8 mouse cellular contexts compared by ENCODE assay signal in genomic region chr11:72570319-72570979, GRCm38 (mm10). TPM values are rescaled to one million over a fixed set of nuclear protein-coding genes. Genes with fewer than 3 reads are reported as not detected.
DNase-seq lines count a peak whose midpoint lies in the region; ATAC-seq and TF ChIP-seq lines count a peak whose summit lies in the region.

No protein-coding gene starts in this region.

- no peak for TF ChIP-seq POLR2A in olfactory bulb, adult 2 months (IDR thresholded peaks at IDR 0.05; ENCODE audit: insufficient read depth, low read depth, low read length)

- peak overlapping the region; percentile 22 for H3K4me3 ChIP-seq in lung, embryonic 15.5 days
- H3K4me3 ChIP-seq in olfactory bulb, adult 2 months (ENCODE audit: insufficient read depth, low read depth, low read length), result no peak overlapping the region

- H3K9ac ChIP-seq in lung, embryonic 15.5 days, result 0 out of 2 replicates have a peak overlapping the region, but pooled peaks have one; percentile 23

- no peak overlapping the region for H3K27ac ChIP-seq in lung, embryonic 15.5 days
- no peak overlapping the region for H3K27ac ChIP-seq in olfactory bulb, adult 2 months (ENCODE audit: insufficient read depth, low read depth, low read length)

- H3K4me1 ChIP-seq in lung, embryonic 15.5 days, result peaks cover 2% of the 10 kb centered on the region; the same call in 1 of the 2 replicates
- peaks cover 7% of the 10 kb centered on the region for H3K4me1 ChIP-seq in olfactory bulb, adult 2 months (ENCODE audit: control insufficient read depth, insufficient read depth, low read length)

- TF ChIP-seq CTCF in olfactory bulb, adult 2 months (IDR thresholded peaks at IDR 0.05; ENCODE audit: insufficient read depth, low read depth, low read length), result peak; percentile 38

- DNase-seq in MN1 (ENCODE audit: low spot score), result peak; percentile 91
- DNase-seq in cerebellum, adult 8-10 months, result peak; percentile 85
- peak; percentile 90 for DNase-seq in forelimb bud, embryonic 11.5 days (ENCODE audit: low read depth, low spot score)
- peak; percentile 52 to 87 for DNase-seq in layer of hippocampus, adult 8-10 months (ENCODE audit: low spot score in 2 of 2)
- DNase-seq in thymus, adult 18-20 months, result peak; percentile 44 to 71

- H3K36me3 ChIP-seq in lung, embryonic 15.5 days, result no peaks in the 10 kb centered on the region

- no peaks in the 10 kb centered on the region for H3K27me3 ChIP-seq in lung, embryonic 15.5 days

- peak; percentile 87 to 92 for ATAC-seq in hematopoietic stem cell, adult 5-6 weeks (replicated peaks in 1 of 2; ENCODE audit: insufficient read depth in 1 of 2, low FRiP score in 2 of 2, low TSS enrichment in 1 of 2, low read depth in 1 of 2, poor library complexity in 2 of 2, severe bottlenecking in 2 of 2)
- ATAC-seq in lung, embryonic 15.5 days (ENCODE audit: borderline replicate concordance, extremely low read depth, low FRiP score, low TSS enrichment), result no peak

- WGBS in lung, embryonic 15.5 days, result 2% methylated on average over 18 of the region's 18 CpGs
- 5% methylated on average over 18 of the region's 18 CpGs for WGBS in olfactory bulb, adult 2 months

- H3K9me3 ChIP-seq in lung, embryonic 15.5 days, result no peaks in the 10 kb centered on the region

- peak overlapping the region; percentile 49 for H3K4me2 ChIP-seq in lung, embryonic 15.5 days

RNA-seq across cellular contexts. Expression of gene Spns3, which starts 20.1 kb away (rescaled TPM):
- total RNA-seq in hematopoietic stem cell, adult 5-6 weeks (2017), result 15.2 and 23.5 TPM in 2 replicates
- total RNA-seq in layer of hippocampus, adult 8-10 months (2022), result under 1 TPM; 0.33 to 0.58 (median 0.48) TPM
- polyA plus RNA-seq in lung, embryonic 15.5 days (2015; fragmentation: Nextera tagmentation; extraction: Ambion mirVana), result 0.18 and 0.22 TPM in 2 replicates
- not detected in 2 replicates for polyA plus RNA-seq in olfactory bulb, adult 2 months (2012; ENCODE audit: insufficient read depth, insufficient read length, low replicate concordance, missing spikeins)

RNA-seq across cellular contexts. Expression of gene Ube2g1, which starts 36.6 kb away (rescaled TPM):
- 44.2 and 45.9 TPM in 2 replicates for total RNA-seq in hematopoietic stem cell, adult 5-6 weeks (2017)
- total RNA-seq in layer of hippocampus, adult 8-10 months (2022), result 10 to 100 TPM; 36.8 to 44.5 (median 40.5) TPM
- 67.9 and 69.2 TPM in 2 replicates for polyA plus RNA-seq in lung, embryonic 15.5 days (2015; fragmentation: Nextera tagmentation; extraction: Ambion mirVana)
- not detected in 2 replicates for polyA plus RNA-seq in olfactory bulb, adult 2 months (2012; ENCODE audit: insufficient read depth, insufficient read length, low replicate concordance, missing spikeins)

Comparison
In these comparisons a context has a peak if more than half of its experiments do, and no peak if none do; other contexts are left out.
1. RNA of gene Spns3, which starts 20.1 kb away (total RNA-seq): 15.2 to 23.5 TPM in hematopoietic stem cell, adult 5-6 weeks; 0.33 to 0.58 TPM in layer of hippocampus, adult 8-10 months; every median in the first group is over 10 times any median in the second.
2. Peak in every context shown above with its lines, with median percentiles within 50 percentile points of each other: DNase-seq.